Mouse (Mus musculus) liver, embryonic 14.5 days (tissue): ENCODE measurements at regions not wholly inside any gene's neighbourhood (a gene's known extent, or its start where the extent isn't known, plus 50 kb on each side); places are given as distances from the start of the nearest gene placed in this dataset.

Experiments
- ATAC-seq: fragments of 200-750 bp; cut with Nextera tagmentation; 2 replicates; pipeline ENCODE4 v1.8.0; 2017; ENCODE audit warnings: moderate number of reproducible peaks, mild to moderate bottlenecking, moderate library complexity; ENCODE audit not compliant: insufficient read depth
- DNase-seq, 3 experiments: peaks; one replicate each; pipeline ENCODE4 v3.0.0-alpha.2; 2012 to 2013; ENCODE audit warnings: low read depth in 3 of 3, low spot score in 3 of 3
- H3K27ac ChIP-seq: fragments of 300-500 bp; sonication (generic); 2 replicates; pipeline ENCODE4 v1.5.1; 2014; ENCODE audit warnings: moderate library complexity, mild to moderate bottlenecking, control low read depth, inconsistent platforms
- H3K27me3 ChIP-seq: fragments of 300-500 bp; sonication (generic); 2 replicates; pipeline ENCODE4 v1.6.1; 2014; ENCODE audit warnings: mild to moderate bottlenecking, low read length, moderate library complexity; ENCODE audit not compliant: control insufficient read depth, insufficient read depth
- H3K36me3 ChIP-seq: fragments of 300-500 bp; sonication (generic); replicated peaks from 2 replicates; pipeline ENCODE4 v1.6.1; 2014; ENCODE audit warnings: low read depth; ENCODE audit not compliant: control insufficient read depth, insufficient read depth
- H3K4me1 ChIP-seq, 2 experiments: fragments of 200-500 bp in 1 of 2; fragments of 300-500 bp in 1 of 2; sonication (generic) in 1 of 2; replicated peaks; 2 replicates each; pipeline ENCODE4 v1.6.1; 2012 to 2014; ENCODE audit warnings: antibody characterized with exemption in 1 of 2, inconsistent platforms in 1 of 2, low read length in 1 of 2; ENCODE audit not compliant: control insufficient read depth in 2 of 2, insufficient read depth in 2 of 2
- H3K4me2 ChIP-seq: fragments of 300-500 bp; sonication (generic); 2 replicates; pipeline ENCODE4 v1.6.1; 2014; ENCODE audit warnings: low read depth, mild to moderate bottlenecking, control low read depth, moderate library complexity
- H3K4me3 ChIP-seq, 2 experiments: fragments of 200-500 bp in 1 of 2; fragments of 300-500 bp in 1 of 2; sonication (generic) in 1 of 2; 2 replicates each; pipeline ENCODE4 v1.5.1; 2012 to 2014; ENCODE audit warnings: low read depth in 2 of 2, low read length in 2 of 2, mild to moderate bottlenecking in 2 of 2, control low read depth in 1 of 2, inconsistent platforms in 1 of 2, moderate library complexity in 1 of 2; ENCODE audit not compliant: insufficient read depth in 1 of 2
- H3K9ac ChIP-seq: fragments of 300-500 bp; sonication (generic); replicated peaks from 2 replicates; pipeline ENCODE4 v1.6.1; 2014; ENCODE audit warnings: mild to moderate bottlenecking, control low read depth, moderate library complexity
- H3K9me3 ChIP-seq: fragments of 300-500 bp; sonication (generic); 2 replicates; pipeline ENCODE4 v1.6.1; 2016; ENCODE audit warnings: low read length, mixed read lengths; ENCODE audit not compliant: control insufficient read depth
- CTCF ChIP-seq: IDR thresholded peaks from 2 replicates; pipeline ENCODE4 v1.5.1; 2016; ENCODE audit warnings: antibody characterized with exemption, low read depth, control low read depth
- EP300 ChIP-seq: IDR thresholded peaks from 2 replicates; pipeline ENCODE4 v1.6.1; 2016; ENCODE audit warnings: antibody characterized with exemption, low read depth
- WGBS: fragments of 180-500 bp; shearing (Covaris S2); extraction: QIAGEN DNeasy Blood & Tissue Kit; methylation state at CpG from one replicate; pipeline ENCODE4 v1.1.7; 2014; ENCODE audit not compliant: insufficient replicate concordance; 5-methylcytosine and 5-hydroxymethylcytosine counted together

DNA sequence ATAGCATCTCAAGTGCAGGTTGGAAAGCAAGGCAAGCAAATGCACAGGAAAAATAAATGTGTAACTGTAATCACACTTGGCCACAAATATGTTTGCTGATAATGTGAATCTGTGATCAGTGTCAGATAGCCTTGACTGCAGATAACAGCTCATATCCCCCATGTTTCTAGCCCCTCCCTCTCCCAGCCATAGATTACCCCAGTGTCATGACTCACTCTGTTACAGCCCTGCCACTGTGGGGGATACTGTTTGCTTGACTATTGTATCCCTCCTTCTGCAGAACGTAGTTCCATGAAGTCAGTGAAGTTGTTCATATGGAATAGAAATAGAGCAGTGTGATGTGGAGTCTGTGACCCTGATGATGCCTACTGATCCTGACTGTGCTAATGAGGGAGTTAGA lies 351.6 kb upstream of the Sel1l start:
- ATAC-seq (no peak), DNase-seq (no peak)
- Histone ChIP-seq H3K9ac (no peak overlapping the region), H3K27ac (no peak overlapping the region), H3K27me3 (no peaks in the 10 kb centered on the region), H3K9me3 (no peaks in the 10 kb centered on the region; the same call in 1 of the 2 replicates), H3K4me3 (no peak overlapping the region), H3K4me1 (no peaks in the 10 kb centered on the region), H3K36me3 (no peaks in the 10 kb centered on the region), H3K4me2 (no peak overlapping the region)
- 61% methylated on average over 1 of the region's 1 CpGs for WGBS
- no peak for TF ChIP-seq EP300
- TF ChIP-seq CTCF, result no peak

DNA sequence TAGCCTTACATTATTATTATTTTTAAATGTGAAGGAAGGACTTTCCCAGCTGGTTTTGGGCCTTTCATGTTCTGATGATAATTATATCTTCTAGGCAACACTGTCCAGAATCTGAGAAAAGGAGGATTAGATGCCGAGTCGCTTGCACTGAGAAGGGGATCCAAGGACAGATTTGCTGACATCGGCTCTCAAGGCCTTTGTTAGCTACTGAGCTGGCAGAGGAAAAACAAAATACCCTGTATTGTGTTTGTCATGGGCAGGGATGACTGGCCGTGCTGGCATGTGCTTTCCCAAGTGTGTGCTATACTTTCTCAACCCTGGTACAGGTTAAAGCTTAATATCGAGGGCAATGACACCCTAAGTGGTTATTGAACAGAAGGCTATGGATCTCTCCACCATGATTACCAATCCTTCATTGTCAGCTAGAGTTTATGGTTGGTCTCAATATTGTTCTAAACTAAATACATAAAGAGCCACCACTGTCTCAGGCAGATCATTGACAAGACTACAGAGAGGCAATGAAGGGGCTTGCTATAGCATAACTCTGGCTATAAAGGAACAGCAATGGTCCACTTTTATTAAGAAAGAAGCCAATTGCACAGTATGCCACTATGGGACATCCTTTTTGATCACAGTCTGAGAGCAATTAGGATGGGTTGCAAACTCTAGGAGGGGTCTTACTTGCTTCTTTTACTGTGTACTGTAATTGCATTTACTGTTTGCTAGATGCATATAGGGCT lies 350.0 kb upstream of the Sel1l start:
- Histone ChIP-seq H3K36me3 (no peaks in the 10 kb centered on the region), H3K9me3 (no peaks in the 10 kb centered on the region; the same call in 1 of the 2 replicates), H3K27me3 (no peaks in the 10 kb centered on the region), H3K4me2 (no peak overlapping the region), H3K4me1 (no peaks in the 10 kb centered on the region), H3K9ac (no peak overlapping the region), H3K4me3 (no peak overlapping the region), H3K27ac (no peak overlapping the region)
- no peak for ATAC-seq
- WGBS, result 66% methylated on average over 5 of the region's 5 CpGs
- TF ChIP-seq EP300 (no peak), CTCF (no peak)
- no peak for DNase-seq

DNA sequence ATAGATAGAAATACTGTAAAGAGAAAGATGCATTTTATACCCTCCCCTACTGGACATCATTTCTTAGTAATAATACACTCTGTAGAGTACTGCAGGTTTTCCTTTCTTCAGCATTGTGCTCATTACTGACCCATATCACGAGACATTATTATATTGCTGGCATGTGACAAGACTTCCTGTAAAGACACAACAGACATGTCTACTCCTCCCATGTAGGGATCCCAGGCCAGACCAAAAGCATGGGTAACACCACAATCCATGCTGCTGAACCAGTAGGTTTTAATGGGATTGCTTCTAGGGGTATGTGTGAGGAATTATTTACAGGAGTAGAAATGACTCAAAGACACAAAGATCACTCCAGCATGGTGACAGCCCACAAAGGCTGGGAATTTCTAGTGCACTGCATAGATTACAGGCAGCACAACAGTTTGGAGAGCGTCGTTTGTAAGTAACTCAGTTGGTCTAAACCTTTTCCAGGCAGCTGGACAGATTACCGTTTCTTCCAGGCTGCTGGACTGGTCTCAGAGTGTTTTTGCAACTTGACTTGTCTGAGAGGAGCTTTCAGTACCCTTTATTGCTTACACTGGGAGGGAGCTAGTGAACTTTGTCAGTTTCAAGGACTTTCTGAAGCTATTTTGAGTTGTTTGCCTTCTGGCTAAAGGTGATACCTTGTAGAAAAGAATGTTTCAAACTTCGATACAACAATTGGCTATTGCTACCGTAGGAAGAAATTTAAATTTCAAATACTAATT lies 345.2 kb upstream of the Sel1l start:
- Histone ChIP-seq H3K4me3 (no peak overlapping the region), H3K4me2 (no peak overlapping the region), H3K27ac (no peak overlapping the region), H3K9ac (no peak overlapping the region), H3K27me3 (no peaks in the 10 kb centered on the region), H3K36me3 (no peaks in the 10 kb centered on the region), H3K9me3 (no peaks in the 10 kb centered on the region), H3K4me1 (no peaks in the 10 kb centered on the region)
- no peak for ATAC-seq
- WGBS, result 58% methylated on average over 6 of the region's 6 CpGs
- DNase-seq, result no peak
- no peak for TF ChIP-seq CTCF
- TF ChIP-seq EP300, result no peak

DNA sequence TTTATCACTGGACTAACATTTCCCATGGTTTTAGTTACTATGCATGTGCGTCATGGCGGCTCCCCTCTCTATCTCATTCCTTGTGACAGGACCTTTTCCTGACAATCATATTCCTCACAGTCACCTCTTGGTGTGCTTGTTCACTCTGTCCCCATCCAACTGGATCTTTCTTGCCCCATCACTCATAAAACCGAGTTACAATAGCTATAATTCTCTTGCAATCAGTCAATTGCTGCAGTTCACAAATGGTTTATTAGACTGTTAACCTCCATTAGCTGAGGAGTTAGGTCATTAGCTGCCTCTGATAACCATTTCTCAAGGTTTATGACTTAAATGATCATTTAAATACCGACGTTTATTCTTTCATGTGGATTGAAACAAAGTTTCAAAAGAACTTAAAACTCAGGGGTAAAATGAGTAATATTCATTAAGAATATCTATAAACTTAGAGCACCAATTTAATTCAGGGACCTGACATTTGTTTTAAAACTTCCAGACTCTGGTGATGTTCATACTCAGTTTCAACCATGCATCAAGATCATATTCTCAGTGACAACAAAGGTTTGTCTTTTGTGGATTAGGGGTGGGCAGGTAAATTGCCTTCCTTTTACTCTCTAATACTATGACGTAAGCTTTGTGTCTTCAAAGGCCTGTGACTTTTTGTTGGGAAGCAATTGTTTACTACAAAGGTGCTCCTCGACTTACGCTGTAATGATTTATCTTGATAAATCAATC lies 344.4 kb upstream of the Sel1l start:
- Histone ChIP-seq H3K4me2 (no peak overlapping the region), H3K9me3 (no peaks in the 10 kb centered on the region), H3K27me3 (no peaks in the 10 kb centered on the region), H3K4me1 (no peaks in the 10 kb centered on the region), H3K27ac (no peak overlapping the region), H3K4me3 (no peak overlapping the region), H3K36me3 (no peaks in the 10 kb centered on the region), H3K9ac (no peak overlapping the region)
- DNase-seq (no peak), ATAC-seq (no peak)
- 61% methylated on average over 8 of the region's 8 CpGs for WGBS
- TF ChIP-seq CTCF, result no peak
- no peak for TF ChIP-seq EP300

DNA sequence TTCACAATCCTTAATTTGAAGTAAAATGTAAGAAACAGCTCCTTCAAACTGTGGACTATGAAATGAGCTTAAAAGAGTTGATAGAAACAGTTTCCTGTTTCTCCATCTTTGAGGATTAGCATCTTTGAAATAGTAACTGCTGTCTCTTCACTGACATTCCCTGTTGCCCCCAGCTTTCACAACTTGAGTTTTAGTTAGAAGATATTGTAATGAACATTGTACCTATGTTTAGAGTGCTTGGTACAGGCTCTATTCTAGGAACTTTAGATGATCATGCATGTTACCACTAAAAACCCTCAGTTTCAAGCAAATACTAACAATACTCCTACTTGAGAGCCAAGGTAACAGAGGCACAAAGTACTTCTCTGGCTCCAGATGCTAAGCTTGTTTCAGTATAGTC lies 340.1 kb upstream of the Sel1l start:
- no peak for ATAC-seq
- TF ChIP-seq CTCF (no peak), EP300 (no peak)
- Histone ChIP-seq H3K4me1 (no peaks in the 10 kb centered on the region), H3K27ac (no peak overlapping the region), H3K36me3 (no peaks in the 10 kb centered on the region), H3K9ac (no peak overlapping the region), H3K27me3 (no peaks in the 10 kb centered on the region), H3K4me3 (no peak overlapping the region), H3K4me2 (no peak overlapping the region), H3K9me3 (no peaks in the 10 kb centered on the region; the same call in 1 of the 2 replicates)
- no peak for DNase-seq
